Mouse (Mus musculus) liver, embryonic 14.5 days (tissue): Measurements from ENCODE around the gene Coro1c. TPM values are rescaled to one million over a fixed set of nuclear protein-coding genes. Genes with fewer than 3 reads are reported as not detected.
A peak's percentile ranks its signal among the peaks of the same experiment; 100 is the strongest.

Source experiments
- ATAC-seq: fragments of 200-750 bp; cut with Nextera tagmentation; 2 replicates; pipeline ENCODE4 v1.8.0; 2017; ENCODE audit warnings: moderate number of reproducible peaks, mild to moderate bottlenecking, moderate library complexity; ENCODE audit not compliant: insufficient read depth
- DNase-seq, 3 experiments: peaks; one replicate each; pipeline ENCODE4 v3.0.0-alpha.2; 2012 to 2013; ENCODE audit warnings: low read depth in 3 of 3, low spot score in 3 of 3
- H3K27ac ChIP-seq: fragments of 300-500 bp; sonication (generic); 2 replicates; pipeline ENCODE4 v1.5.1; 2014; ENCODE audit warnings: moderate library complexity, mild to moderate bottlenecking, control low read depth, inconsistent platforms
- H3K27me3 ChIP-seq: fragments of 300-500 bp; sonication (generic); 2 replicates; pipeline ENCODE4 v1.6.1; 2014; ENCODE audit warnings: mild to moderate bottlenecking, low read length, moderate library complexity; ENCODE audit not compliant: control insufficient read depth, insufficient read depth
- H3K36me3 ChIP-seq: fragments of 300-500 bp; sonication (generic); replicated peaks from 2 replicates; pipeline ENCODE4 v1.6.1; 2014; ENCODE audit warnings: low read depth; ENCODE audit not compliant: control insufficient read depth, insufficient read depth
- H3K4me1 ChIP-seq, 2 experiments: fragments of 200-500 bp in 1 of 2; fragments of 300-500 bp in 1 of 2; sonication (generic) in 1 of 2; replicated peaks; 2 replicates each; pipeline ENCODE4 v1.6.1; 2012 to 2014; ENCODE audit warnings: antibody characterized with exemption in 1 of 2, inconsistent platforms in 1 of 2, low read length in 1 of 2; ENCODE audit not compliant: control insufficient read depth in 2 of 2, insufficient read depth in 2 of 2
- H3K4me2 ChIP-seq: fragments of 300-500 bp; sonication (generic); 2 replicates; pipeline ENCODE4 v1.6.1; 2014; ENCODE audit warnings: low read depth, mild to moderate bottlenecking, control low read depth, moderate library complexity
- H3K4me3 ChIP-seq, 2 experiments: fragments of 200-500 bp in 1 of 2; fragments of 300-500 bp in 1 of 2; sonication (generic) in 1 of 2; 2 replicates each; pipeline ENCODE4 v1.5.1; 2012 to 2014; ENCODE audit warnings: low read depth in 2 of 2, low read length in 2 of 2, mild to moderate bottlenecking in 2 of 2, control low read depth in 1 of 2, inconsistent platforms in 1 of 2, moderate library complexity in 1 of 2; ENCODE audit not compliant: insufficient read depth in 1 of 2
- H3K9ac ChIP-seq: fragments of 300-500 bp; sonication (generic); replicated peaks from 2 replicates; pipeline ENCODE4 v1.6.1; 2014; ENCODE audit warnings: mild to moderate bottlenecking, control low read depth, moderate library complexity
- H3K9me3 ChIP-seq: fragments of 300-500 bp; sonication (generic); 2 replicates; pipeline ENCODE4 v1.6.1; 2016; ENCODE audit warnings: low read length, mixed read lengths; ENCODE audit not compliant: control insufficient read depth
- CTCF ChIP-seq: IDR thresholded peaks from 2 replicates; pipeline ENCODE4 v1.5.1; 2016; ENCODE audit warnings: antibody characterized with exemption, low read depth, control low read depth
- EP300 ChIP-seq: IDR thresholded peaks from 2 replicates; pipeline ENCODE4 v1.6.1; 2016; ENCODE audit warnings: antibody characterized with exemption, low read depth
- WGBS: fragments of 180-500 bp; shearing (Covaris S2); extraction: QIAGEN DNeasy Blood & Tissue Kit; methylation state at CpG from one replicate; pipeline ENCODE4 v1.1.7; 2014; ENCODE audit not compliant: insufficient replicate concordance; 5-methylcytosine and 5-hydroxymethylcytosine counted together
- polyA plus RNA-seq, 2 experiments: library from polyadenylated mRNA; depleted of rRNA in 1 of 2; stranded (reverse) in 1 of 2; unstranded in 1 of 2; fragments of >200 nt; fragmentation: Nextera tagmentation in 1 of 2; extraction: Ambion mirVana in 1 of 2; gene quantifications; 2 replicates each; pipeline versions ENCODE4 v1.2.1 to v1.2.3; 2012 to 2014

Gene Coro1c
- polyA plus RNA-seq, 2 experiments: 26.2 to 35.6 TPM

- TF ChIP-seq EP300 (no peak), CTCF (no peak)
- 40% methylated on average over 16 of the region's 16 CpGs for WGBS
- Histone ChIP-seq H3K9ac (no peak overlapping the region), H3K27ac (no peak overlapping the region), H3K4me3 (no peak overlapping the region), H3K9me3 (no peaks in the 10 kb centered on the region), H3K36me3 (no peaks in the 10 kb centered on the region), H3K4me1 (peaks cover 3 to 12% of the 10 kb centered on the region in 2 experiments; a peak in 3 of 4 replicates), H3K4me2 (no peak overlapping the region), H3K27me3 (no peaks in the 10 kb centered on the region)
- ATAC-seq (no peak), DNase-seq (no peak)
Observed at GRCm38 (mm10) chr5:113833316-113833947, 75.1 kb downstream of the Coro1c start.

DNA sequence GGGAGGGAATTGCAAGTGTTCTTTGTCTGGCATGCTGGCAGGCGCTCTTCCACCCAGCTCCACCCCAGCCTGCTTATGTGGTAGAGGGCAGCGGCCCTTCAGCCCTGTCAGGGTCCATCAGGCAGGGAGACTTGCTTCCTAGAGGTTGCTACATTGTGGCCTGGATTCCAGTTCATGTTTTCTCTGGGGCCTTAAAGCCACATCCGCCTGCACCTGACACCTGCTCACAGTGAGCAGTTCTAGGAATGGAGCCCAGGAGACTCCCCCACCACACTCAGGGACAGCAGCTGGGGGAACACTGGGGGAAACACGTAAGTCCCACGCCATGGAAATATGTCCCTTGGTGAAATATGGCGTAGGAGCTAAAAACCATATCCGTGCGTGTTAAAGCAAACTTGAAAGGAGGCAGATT is 76.1 kb downstream of the Coro1c start, which contains the start of gene Selplg:
Selplg (minus strand) TSS at position 155 of the 412 bp plus-strand sequence.
- Histone ChIP-seq H3K4me2 (no peak within 1 kb of the TSS), H3K27me3 (no peaks in the 10 kb centered on the region), H3K36me3 (no peaks in the 10 kb centered on the region), H3K9ac (no peak within 1 kb of the TSS), H3K27ac (no peak within 1 kb of the TSS), H3K9me3 (no peaks in the 10 kb centered on the region), H3K4me1 (peaks cover 3 to 16% of the 10 kb centered on the region in 2 experiments; a peak in 3 of 4 replicates), H3K4me3 (no peak within 1 kb of the TSS)
- DNase-seq (no peak), ATAC-seq (no peak)
- TF ChIP-seq EP300 (no peak), CTCF (no peak)
- WGBS: 50% methylated on average over 8 of the region's 8 CpGs

DNA sequence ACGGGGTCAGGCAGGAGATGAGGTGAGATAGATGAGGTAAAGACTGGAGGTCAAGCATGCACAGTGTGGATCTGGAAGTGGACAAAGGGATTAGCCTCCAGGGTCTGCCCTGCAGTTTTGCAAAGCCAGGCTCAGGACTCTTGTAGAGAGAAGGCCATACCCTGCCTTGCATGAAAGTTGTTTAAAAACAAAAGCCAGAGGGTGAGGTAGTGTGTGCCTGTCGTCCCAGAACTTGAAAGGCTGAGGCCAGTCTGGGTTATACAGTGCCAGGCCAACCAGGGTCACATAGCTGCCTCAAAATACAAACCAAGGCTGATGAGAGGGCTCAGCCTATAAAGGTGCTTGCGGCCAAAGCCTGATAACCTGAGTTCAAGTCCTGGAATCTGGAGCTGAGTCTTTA is 76.8 kb downstream of the Coro1c start:
- Histone ChIP-seq H3K4me3 (no peak overlapping the region), H3K27ac (no peak overlapping the region)
- 64% methylated on average over 3 of the region's 3 CpGs for WGBS

GRCm38 (mm10) chr5:113830796-113831195 is 77.8 kb downstream of the Coro1c start:
- DNase-seq (no peak), ATAC-seq (no peak)
- Histone ChIP-seq H3K36me3 (no peaks in the 10 kb centered on the region), H3K4me1 (peaks cover 3 to 16% of the 10 kb centered on the region in 2 experiments; a peak in 3 of 4 replicates), H3K27me3 (no peaks in the 10 kb centered on the region), H3K4me3 (no peak overlapping the region), H3K9ac (no peak overlapping the region), H3K4me2 (peak overlapping the region; percentile 51), H3K27ac (no peak overlapping the region), H3K9me3 (no peaks in the 10 kb centered on the region)
- 50% methylated on average over 5 of the region's 5 CpGs for WGBS
- TF ChIP-seq CTCF (no peak), EP300 (no peak)

More for the DNA sequence above, 76.8 kb downstream of the Coro1c start:
- H3K4me2 ChIP-seq: no peak overlapping the region
- TF ChIP-seq EP300 (no peak), CTCF (no peak)
- DNase-seq: no peak
- H3K36me3 ChIP-seq: no peaks in the 10 kb centered on the region
- H3K4me1 ChIP-seq: peaks cover 3 to 16% of the 10 kb centered on the region in 2 experiments; a peak in 3 of 4 replicates
- no peak overlapping the region for H3K9ac ChIP-seq
- no peaks in the 10 kb centered on the region for H3K27me3 ChIP-seq
- H3K9me3 ChIP-seq: no peaks in the 10 kb centered on the region
- no peak for ATAC-seq

DNA sequence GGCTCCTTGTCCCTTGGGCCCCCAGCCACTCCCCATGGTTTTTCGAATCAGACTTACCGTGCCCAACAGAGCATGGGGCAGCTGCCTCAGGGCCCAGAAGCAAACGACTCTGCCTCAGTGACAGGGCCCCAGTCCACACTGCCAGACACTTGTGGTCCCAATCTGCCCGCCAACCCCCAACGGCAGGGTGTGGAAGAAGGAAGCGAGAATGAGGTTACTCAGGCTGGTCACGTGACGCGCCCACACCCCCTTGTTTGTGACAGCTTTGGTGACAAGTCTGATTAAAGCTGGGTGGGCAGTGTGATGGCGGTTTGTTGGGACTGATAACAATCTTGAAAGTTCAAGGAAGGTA is 78.3 kb downstream of the Coro1c start:
- H3K27ac ChIP-seq: peak overlapping the region; percentile 13; the same call in 1 of the 2 replicates
- H3K9ac ChIP-seq: peak overlapping the region; percentile 51
- no peaks in the 10 kb centered on the region for H3K36me3 ChIP-seq
- peaks cover 3 to 19% of the 10 kb centered on the region in 2 experiments; a peak in 3 of 4 replicates for H3K4me1 ChIP-seq
- no peaks in the 10 kb centered on the region for H3K9me3 ChIP-seq
- H3K4me2 ChIP-seq: peak overlapping the region; percentile 51
- 7% methylated on average over 10 of the region's 10 CpGs for WGBS
- no peaks in the 10 kb centered on the region for H3K27me3 ChIP-seq
- ATAC-seq (peak; percentile 72), DNase-seq (peak in 2 of 3 experiments; percentile 33 to 49)
- peak overlapping the region; percentile 19 to 38 for H3K4me3 ChIP-seq
- no peak for TF ChIP-seq EP300
- no peak for TF ChIP-seq CTCF
